Mouse (Mus musculus) stomach, embryonic 16.5 days (tissue): Measurements from ENCODE around the gene Npy4r. TPM values are rescaled to one million over a fixed set of nuclear protein-coding genes. Genes with fewer than 3 reads are reported as not detected.

ENCODE experiments used
- ATAC-seq: fragments of 200-750 bp; cut with Nextera tagmentation; 2 replicates; pipeline ENCODE4 v1.8.0; 2017; ENCODE audit warnings: moderate number of reproducible peaks, moderate TSS enrichment; ENCODE audit not compliant: insufficient read depth, low FRiP score
- H3K27ac ChIP-seq: fragments of 300-500 bp; sonication (generic); 2 replicates; pipeline ENCODE4 v1.5.1; 2014; ENCODE audit warnings: low read length
- H3K27me3 ChIP-seq: fragments of 300-500 bp; sonication (generic); 2 replicates; pipeline ENCODE4 v1.6.1; 2014; ENCODE audit warnings: low read length, control low read depth, mixed read lengths; ENCODE audit not compliant: control insufficient read depth, insufficient read depth
- H3K36me3 ChIP-seq: fragments of 300-500 bp; sonication (generic); 2 replicates; pipeline ENCODE4 v1.6.1; 2014; ENCODE audit warnings: low read length; ENCODE audit not compliant: control insufficient read depth, insufficient read depth
- H3K4me1 ChIP-seq: fragments of 300-500 bp; sonication (generic); 2 replicates; pipeline ENCODE4 v1.6.1; 2014; ENCODE audit warnings: low read length, control low read depth, mixed read lengths; ENCODE audit not compliant: control insufficient read depth, insufficient read depth
- H3K4me2 ChIP-seq: fragments of 300-500 bp; sonication (generic); 2 replicates; pipeline ENCODE4 v1.6.1; 2014; ENCODE audit warnings: low read depth, low read length, mixed read lengths
- H3K4me3 ChIP-seq: fragments of 300-500 bp; sonication (generic); replicated peaks from 2 replicates; pipeline ENCODE4 v1.5.1; 2014; ENCODE audit warnings: mild to moderate bottlenecking, low read length
- H3K9ac ChIP-seq: fragments of 300-500 bp; sonication (generic); 2 replicates; pipeline ENCODE4 v1.6.1; 2014; ENCODE audit warnings: low read length
- H3K9me3 ChIP-seq: fragments of 300-500 bp; sonication (generic); replicated peaks from 2 replicates; pipeline ENCODE4 v1.6.1; 2016; ENCODE audit warnings: low read length, control low read depth; ENCODE audit not compliant: control insufficient read depth
- WGBS: fragments of 180-500 bp; shearing (Covaris S2); extraction: QIAGEN DNeasy Blood & Tissue Kit; methylation state at CpG from one replicate; pipeline ENCODE4 v1.1.7; 2014; 5-methylcytosine and 5-hydroxymethylcytosine counted together
- polyA plus RNA-seq: library from polyadenylated mRNA; unstranded; fragments of >200 nt; fragmentation: Nextera tagmentation; extraction: Ambion mirVana; gene quantifications from 2 replicates; pipeline ENCODE4 v1.2.1, GENCODE M21; 2015

Gene Npy4r
- polyA plus RNA-seq, 1 experiment from 2014 or later: 0.46 TPM

- ATAC-seq: no peak
- Histone ChIP-seq H3K9ac (no peak overlapping the region), H3K9me3 (no peaks in the 10 kb centered on the region), H3K27me3 (no peaks in the 10 kb centered on the region), H3K4me1 (no peaks in the 10 kb centered on the region), H3K4me2 (no peak overlapping the region), H3K36me3 (no peaks in the 10 kb centered on the region), H3K4me3 (no peak overlapping the region), H3K27ac (no peak overlapping the region)
- 91% methylated on average over 4 of the region's 4 CpGs for WGBS
These were observed 30.6 kb downstream of the Npy4r start for GRCm38 (mm10) chr14:34121691-34122090.

- no peaks in the 10 kb centered on the region for H3K36me3 ChIP-seq
- no peak for ATAC-seq
- no peak overlapping the region for H3K4me3 ChIP-seq
- H3K27ac ChIP-seq: no peak overlapping the region
- no peak overlapping the region for H3K4me2 ChIP-seq
- H3K27me3 ChIP-seq: no peaks in the 10 kb centered on the region
- no peaks in the 10 kb centered on the region for H3K9me3 ChIP-seq
- no peaks in the 10 kb centered on the region for H3K4me1 ChIP-seq
- 74% methylated on average over 3 of the region's 3 CpGs for WGBS
- no peak overlapping the region for H3K9ac ChIP-seq
These were observed 31.4 kb downstream of the Npy4r start for GRCm38 (mm10) chr14:34120923-34121351.

GRCm38 (mm10) chr14:34120016-34120910, 32.0 kb downstream of the Npy4r start:
- no peak for ATAC-seq
- Histone ChIP-seq H3K9ac (no peak overlapping the region), H3K4me3 (no peak overlapping the region), H3K36me3 (no peaks in the 10 kb centered on the region), H3K27me3 (no peaks in the 10 kb centered on the region), H3K4me2 (no peak overlapping the region), H3K4me1 (no peaks in the 10 kb centered on the region), H3K27ac (no peak overlapping the region), H3K9me3 (no peaks in the 10 kb centered on the region)
- 76% methylated on average over 12 of the region's 12 CpGs for WGBS

GRCm38 (mm10) chr14:34119046-34119723, 33.1 kb downstream of the Npy4r start:
- Histone ChIP-seq H3K27me3 (no peaks in the 10 kb centered on the region), H3K9me3 (no peaks in the 10 kb centered on the region), H3K4me1 (no peaks in the 10 kb centered on the region), H3K9ac (no peak overlapping the region), H3K36me3 (no peaks in the 10 kb centered on the region), H3K4me3 (no peak overlapping the region), H3K27ac (no peak overlapping the region), H3K4me2 (no peak overlapping the region)
- ATAC-seq: no peak
- WGBS: 72% methylated on average over 7 of the region's 7 CpGs

GRCm38 (mm10) chr14:34114311-34114710, 38.0 kb downstream of the Npy4r start:
- H3K27ac ChIP-seq: no peak overlapping the region
- no peaks in the 10 kb centered on the region for H3K4me1 ChIP-seq
- 82% methylated on average over 4 of the region's 4 CpGs for WGBS
- H3K36me3 ChIP-seq: no peaks in the 10 kb centered on the region
- no peak for ATAC-seq
- H3K4me3 ChIP-seq: no peak overlapping the region
- no peak overlapping the region for H3K4me2 ChIP-seq
- no peaks in the 10 kb centered on the region for H3K9me3 ChIP-seq
- H3K27me3 ChIP-seq: no peaks in the 10 kb centered on the region
- H3K9ac ChIP-seq: no peak overlapping the region

GRCm38 (mm10) chr14:34107594-34107993, 44.7 kb downstream of the Npy4r start:
- no peaks in the 10 kb centered on the region for H3K9me3 ChIP-seq
- no peak overlapping the region for H3K4me2 ChIP-seq
- no peak overlapping the region for H3K4me3 ChIP-seq
- no peak overlapping the region for H3K27ac ChIP-seq
- peaks cover 6% of the 10 kb centered on the region; the same call in 1 of the 2 replicates for H3K4me1 ChIP-seq
- WGBS: 74% methylated on average over 4 of the region's 4 CpGs
- no peak overlapping the region for H3K9ac ChIP-seq
- no peaks in the 10 kb centered on the region for H3K36me3 ChIP-seq
- no peak for ATAC-seq
- H3K27me3 ChIP-seq: no peaks in the 10 kb centered on the region

- no peak overlapping the region for H3K4me2 ChIP-seq
- WGBS: 56% methylated on average over 12 of the region's 12 CpGs
- H3K4me1 ChIP-seq: peaks cover 12% of the 10 kb centered on the region; the same call in 1 of the 2 replicates
- no peak overlapping the region for H3K9ac ChIP-seq
- ATAC-seq: no peak
- no peaks in the 10 kb centered on the region for H3K36me3 ChIP-seq
- H3K4me3 ChIP-seq: no peak overlapping the region
- no peak overlapping the region for H3K27ac ChIP-seq
- no peaks in the 10 kb centered on the region for H3K9me3 ChIP-seq
- no peaks in the 10 kb centered on the region for H3K27me3 ChIP-seq
These were observed 45.8 kb downstream of the Npy4r start for GRCm38 (mm10) chr14:34106389-34107062.

GRCm38 (mm10) chr14:34104892-34105291, 47.4 kb downstream of the Npy4r start:
- no peak overlapping the region for H3K9ac ChIP-seq
- H3K27me3 ChIP-seq: no peaks in the 10 kb centered on the region
- H3K4me3 ChIP-seq: no peak overlapping the region
- no peaks in the 10 kb centered on the region for H3K36me3 ChIP-seq
- peak; percentile 14; the same call in 1 of the 2 replicates for ATAC-seq
- no peaks in the 10 kb centered on the region for H3K9me3 ChIP-seq
- H3K4me1 ChIP-seq: peaks cover 12% of the 10 kb centered on the region; the same call in 1 of the 2 replicates
- 22% methylated on average over 8 of the region's 8 CpGs for WGBS
- no peak overlapping the region for H3K4me2 ChIP-seq
- no peak overlapping the region for H3K27ac ChIP-seq

- H3K27me3 ChIP-seq: no peaks in the 10 kb centered on the region
- no peak overlapping the region for H3K27ac ChIP-seq
- H3K9me3 ChIP-seq: no peaks in the 10 kb centered on the region
- 55% methylated on average over 3 of the region's 3 CpGs for WGBS
- peaks cover 12% of the 10 kb centered on the region; the same call in 1 of the 2 replicates for H3K4me1 ChIP-seq
- no peak overlapping the region for H3K4me2 ChIP-seq
- no peaks in the 10 kb centered on the region for H3K36me3 ChIP-seq
- no peak overlapping the region for H3K9ac ChIP-seq
- no peak for ATAC-seq
- H3K4me3 ChIP-seq: no peak overlapping the region
These were observed 48.4 kb downstream of the Npy4r start for GRCm38 (mm10) chr14:34103855-34104254.
